Mouse (Mus musculus) kidney, adult 18-20 months (tissue): ENCODE measurements at regions not wholly inside any gene's neighbourhood (a gene's known extent, or its start where the extent isn't known, plus 50 kb on each side); places are given as distances from the start of the nearest gene placed in this dataset.

Experiments
- DNase-seq: peaks from one replicate; pipeline ENCODE4 v3.0.0; 2021

DNA sequence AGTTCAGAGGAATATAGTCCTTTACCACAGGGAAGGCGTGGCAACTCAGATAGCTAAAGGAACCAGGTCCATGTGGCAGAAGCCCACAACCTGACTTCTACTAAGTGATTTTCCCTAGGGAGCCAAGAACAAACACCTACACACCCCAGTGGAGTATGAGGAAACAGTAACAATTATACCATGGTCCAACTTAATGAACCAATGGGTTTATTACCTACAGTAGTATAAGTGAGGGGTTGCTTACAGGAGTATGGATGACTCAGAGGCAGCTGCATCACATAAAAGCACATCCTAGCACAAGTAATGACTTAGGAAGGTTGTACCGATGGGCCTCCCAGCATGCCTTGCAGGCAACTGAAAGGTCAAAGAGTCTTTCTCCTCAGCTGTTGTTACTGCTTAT, 98.7 kb upstream of the Cul1 start:
- DNase-seq, result no peak

- DNase-seq, result no peak
Observed at GRCm38 (mm10) chr6:47355500-47355899, 97.7 kb upstream of the Cul1 start.

- DNase-seq, result no peak
Observed at GRCm38 (mm10) chr6:47356500-47356899, 96.7 kb upstream of the Cul1 start.

- DNase-seq, result peak; percentile 48
Observed at GRCm38 (mm10) chr6:47358686-47359085, 94.5 kb upstream of the Cul1 start.

- no peak for DNase-seq
Observed at GRCm38 (mm10) chr6:47364002-47364401, 89.2 kb upstream of the Cul1 start.

- no peak for DNase-seq
Observed at GRCm38 (mm10) chr6:47364556-47364955, 88.6 kb upstream of the Cul1 start.

GRCm38 (mm10) chr6:47365651-47366645, 87.2 kb upstream of the Cul1 start:
- no peak for DNase-seq

- DNase-seq, result no peak
Observed at GRCm38 (mm10) chr6:47367461-47367860, 85.7 kb upstream of the Cul1 start.

DNA sequence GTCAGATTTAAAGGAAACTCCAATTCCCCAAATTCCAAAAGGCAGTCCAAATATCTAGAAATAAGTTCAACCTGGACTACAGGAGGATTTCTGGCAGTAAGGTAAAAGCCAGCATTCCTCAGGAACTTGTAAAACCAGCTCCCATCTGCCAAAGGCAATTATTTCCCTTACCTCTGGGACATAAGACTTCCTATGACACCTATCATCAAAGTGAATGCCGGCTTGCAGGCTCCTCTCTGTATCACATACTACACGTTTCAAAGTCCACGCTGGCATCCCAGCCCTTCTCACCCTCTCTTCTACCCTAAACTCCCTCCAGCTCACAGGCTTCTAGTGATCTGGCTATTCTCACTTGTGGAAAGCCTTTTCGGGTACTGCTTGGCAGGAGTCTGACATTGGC, 77.5 kb upstream of the Cul1 start:
- DNase-seq, result no peak

GRCm38 (mm10) chr6:47381451-47381850, 71.7 kb upstream of the Cul1 start:
- DNase-seq, result no peak

- DNase-seq, result no peak
Observed at GRCm38 (mm10) chr6:47386550-47386949, 66.6 kb upstream of the Cul1 start.

DNA sequence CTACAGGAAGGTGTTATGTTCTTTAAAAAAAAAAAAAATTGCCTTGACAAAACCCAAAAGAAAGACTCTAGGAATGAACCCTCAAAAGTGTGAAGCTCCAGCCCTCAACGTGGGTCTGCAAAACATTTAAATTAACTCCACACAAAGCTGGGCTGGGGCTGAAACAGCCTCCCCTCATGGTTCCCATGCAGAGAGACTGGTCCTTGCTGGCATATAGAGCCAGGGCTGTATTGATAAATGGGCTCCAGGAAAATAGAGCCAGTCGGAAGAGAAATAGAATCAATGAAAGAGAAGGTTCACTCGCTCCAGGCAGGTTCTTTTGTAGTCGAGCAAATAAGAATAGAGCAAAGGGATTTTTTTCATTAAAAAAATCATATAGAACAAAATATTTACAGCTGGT, 63.3 kb upstream of the Cul1 start:
- no peak for DNase-seq

DNA sequence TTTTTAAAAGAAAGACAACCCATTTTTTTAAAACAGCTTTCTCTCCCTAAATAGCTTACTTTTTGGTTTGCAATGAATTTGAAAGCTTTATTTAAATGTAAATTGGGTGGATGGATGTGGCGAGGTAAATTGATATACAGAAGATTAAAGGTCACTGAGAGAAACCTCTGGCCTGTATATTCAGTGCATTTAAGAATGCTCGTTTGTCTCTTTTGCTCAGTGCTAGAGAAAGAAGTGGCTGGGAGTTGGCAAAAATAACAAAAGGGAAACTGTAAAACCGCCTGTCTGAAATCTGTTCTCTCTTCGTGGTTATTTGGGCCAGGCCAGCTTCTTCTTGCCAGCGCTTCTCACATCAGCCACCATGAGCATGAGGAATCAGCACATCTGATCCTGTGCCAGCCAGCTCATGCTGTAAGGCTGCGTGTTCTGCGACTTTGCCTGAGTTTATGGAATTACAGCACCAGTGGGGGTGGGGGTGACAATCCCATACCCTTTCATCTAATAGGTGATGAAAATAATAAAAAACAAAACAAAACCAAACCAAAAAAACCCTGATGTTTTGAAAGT, 62.7 kb upstream of the Cul1 start:
- DNase-seq, result no peak

DNA sequence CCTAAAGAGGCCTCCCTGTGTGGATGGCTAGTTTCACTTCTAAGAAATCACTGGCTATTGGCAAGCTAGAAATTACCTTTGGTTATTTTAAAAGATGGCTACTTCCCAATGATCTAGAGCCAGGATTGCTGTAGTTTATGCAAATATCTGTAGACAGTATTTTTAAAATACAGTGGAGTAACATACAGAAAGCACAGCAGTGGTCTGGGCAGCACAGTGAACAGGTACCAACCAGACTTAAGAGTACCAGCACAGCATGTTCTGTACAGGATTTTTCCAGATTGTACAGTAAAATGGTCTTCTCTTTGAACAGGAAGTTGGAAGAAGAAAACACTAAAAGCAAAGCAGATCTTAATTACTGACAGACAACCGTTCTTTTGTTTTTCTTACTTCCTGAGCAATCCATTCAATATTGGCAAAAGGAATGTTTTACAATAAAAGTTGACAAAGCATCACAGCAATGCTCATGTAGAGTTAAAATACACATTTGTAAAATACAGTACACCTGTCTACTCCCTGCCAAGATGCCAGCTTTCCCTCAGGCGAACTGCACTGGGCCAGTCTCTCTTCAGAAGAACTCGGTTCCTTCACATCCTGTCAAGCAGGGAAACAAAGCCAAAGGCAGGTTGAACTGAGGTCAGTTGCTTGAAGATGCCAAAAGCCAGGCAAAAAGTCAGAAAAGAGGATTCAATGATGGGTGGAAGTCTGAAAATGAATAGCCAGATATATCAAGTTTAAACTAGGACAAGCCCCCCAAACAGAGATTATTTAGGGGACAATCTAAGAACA, 62.0 kb upstream of the Cul1 start:
- no peak for DNase-seq

- DNase-seq, result peak; percentile 64
Observed at GRCm38 (mm10) chr6:47395465-47396337, 57.5 kb upstream of the Cul1 start.
